Mouse (Mus musculus): Measurements from ENCODE around the gene Atp2c1. TPM values are rescaled to one million over a fixed set of nuclear protein-coding genes. Genes with fewer than 3 reads are reported as not detected.
A peak's percentile ranks its signal among the peaks of the same experiment; 100 is the strongest.

Gene Atp2c1
- polyA plus RNA-seq, 1 experiment from 2014 or later = 56.0 TPM

DNA sequence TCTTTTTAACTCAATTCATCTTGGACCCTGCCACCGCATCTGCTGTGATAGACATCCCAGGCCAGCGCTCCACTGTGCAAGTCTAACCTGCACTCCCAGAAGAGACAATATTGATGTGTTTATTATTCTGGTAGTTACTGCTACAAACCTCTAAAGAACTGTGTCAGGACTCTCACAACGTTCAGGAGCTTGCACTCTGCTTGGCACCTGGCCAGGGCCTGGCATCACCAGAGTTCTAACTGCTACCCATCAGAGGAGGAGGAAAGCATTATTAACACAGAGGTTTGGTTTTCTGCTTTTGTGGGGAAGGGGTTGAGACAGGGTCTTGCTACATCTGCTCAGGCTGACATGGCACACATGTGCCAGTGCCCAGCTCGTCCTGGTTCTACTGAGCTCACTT, 45.0 kb downstream of the Atp2c1 start:
- TF ChIP-seq CTCF (IDR thresholded peaks at IDR 0.05; ENCODE audit: low read depth) = no peak
- 72% methylated on average over 4 of the region's 4 CpGs for WGBS
- H3K9me3 ChIP-seq (replicated peaks; ENCODE audit: low read length) = no peaks in the 10 kb centered on the region
- H3K4me1 ChIP-seq (replicated peaks; ENCODE audit: insufficient read depth, low read length) = 0 out of 2 replicates have a peak, but pooled peaks cover 2% of the 10 kb centered on the region
- no peak overlapping the region for H3K4me2 ChIP-seq (ENCODE audit: low read length)
- no peaks in the 10 kb centered on the region for H3K27me3 ChIP-seq (ENCODE audit: insufficient read depth, low read length)
- H3K36me3 ChIP-seq (ENCODE audit: insufficient read depth, low read length) = no peaks in the 10 kb centered on the region
- H3K4me3 ChIP-seq (replicated peaks; ENCODE audit: low read depth, low read length) = no peak overlapping the region
- ATAC-seq (replicated peaks; ENCODE audit: low FRiP score, low read depth) = no peak
- no peak for DNase-seq (ENCODE audit: low spot score)
- no peak overlapping the region for H3K27ac ChIP-seq
- H3K9ac ChIP-seq (ENCODE audit: low read depth, low read length) = no peak overlapping the region

DNA sequence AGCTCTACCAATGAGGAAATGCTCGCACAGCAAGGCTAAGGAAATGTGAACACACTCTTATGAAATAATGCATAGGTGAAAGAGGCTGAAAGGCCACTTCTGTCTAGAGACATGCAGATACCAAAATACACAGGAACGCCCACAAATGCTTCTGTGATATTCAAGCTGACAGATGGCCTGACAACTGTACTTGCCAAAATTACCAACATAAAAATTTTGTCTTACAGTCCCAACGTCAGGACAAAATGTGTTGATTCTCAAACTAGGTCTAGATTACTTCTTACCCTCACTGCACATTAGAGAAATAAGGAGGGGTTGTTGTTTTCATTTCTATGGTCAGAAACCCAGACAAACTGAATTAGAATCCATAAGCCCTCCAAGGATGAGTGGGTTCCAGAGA, 51.0 kb downstream of the Atp2c1 start:
- no peak for DNase-seq (ENCODE audit: low spot score)
- TF ChIP-seq CTCF (IDR thresholded peaks at IDR 0.05; ENCODE audit: low read depth) = no peak
- ATAC-seq (replicated peaks; ENCODE audit: low FRiP score, low read depth) = no peak
- Histone ChIP-seq H3K4me3 (replicated peaks; ENCODE audit: low read depth, low read length) (no peak overlapping the region), H3K9ac (ENCODE audit: low read depth, low read length) (no peak overlapping the region), H3K4me1 (replicated peaks; ENCODE audit: insufficient read depth, low read length) (no peaks in the 10 kb centered on the region), H3K27me3 (ENCODE audit: insufficient read depth, low read length) (no peaks in the 10 kb centered on the region), H3K4me2 (ENCODE audit: low read length) (no peak overlapping the region), H3K9me3 (replicated peaks; ENCODE audit: low read length) (no peaks in the 10 kb centered on the region), H3K36me3 (ENCODE audit: insufficient read depth, low read length) (0 out of 2 replicates have a peak, but pooled peaks cover 2% of the 10 kb centered on the region), H3K27ac (no peak overlapping the region)
- WGBS = 75% methylated on average over 3 of the region's 3 CpGs

DNA sequence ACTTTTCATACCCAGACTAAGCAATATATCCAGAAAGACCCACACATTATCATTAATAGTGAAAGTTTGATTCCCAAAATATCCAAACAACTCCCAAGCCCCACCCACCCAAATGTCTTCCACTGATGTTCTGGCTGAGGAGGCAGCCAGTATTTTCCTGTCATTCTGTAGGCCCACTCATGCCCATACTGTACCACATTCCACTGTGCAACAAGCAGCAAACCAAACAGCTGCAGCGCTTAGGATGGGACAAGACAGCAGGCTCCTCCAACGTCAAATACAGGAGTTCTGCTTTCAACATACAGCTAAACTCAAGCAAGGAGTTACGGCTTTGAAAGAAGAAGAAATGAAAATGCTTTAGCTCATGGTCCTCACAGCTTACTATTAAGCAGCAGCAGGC, 52.2 kb downstream of the Atp2c1 start:
- DNase-seq (ENCODE audit: low spot score) (no peak), ATAC-seq (replicated peaks; ENCODE audit: low FRiP score, low read depth) (no peak)
- Histone ChIP-seq H3K9me3 (replicated peaks; ENCODE audit: low read length) (no peaks in the 10 kb centered on the region), H3K4me3 (replicated peaks; ENCODE audit: low read depth, low read length) (no peak overlapping the region), H3K36me3 (ENCODE audit: insufficient read depth, low read length) (0 out of 2 replicates have a peak, but pooled peaks cover 2% of the 10 kb centered on the region), H3K27me3 (ENCODE audit: insufficient read depth, low read length) (no peaks in the 10 kb centered on the region), H3K4me1 (replicated peaks; ENCODE audit: insufficient read depth, low read length) (no peaks in the 10 kb centered on the region), H3K9ac (ENCODE audit: low read depth, low read length) (no peak overlapping the region), H3K4me2 (ENCODE audit: low read length) (no peak overlapping the region), H3K27ac (no peak overlapping the region)
- WGBS = 75% methylated on average over 3 of the region's 3 CpGs
- TF ChIP-seq CTCF (IDR thresholded peaks at IDR 0.05; ENCODE audit: low read depth) = no peak

DNA sequence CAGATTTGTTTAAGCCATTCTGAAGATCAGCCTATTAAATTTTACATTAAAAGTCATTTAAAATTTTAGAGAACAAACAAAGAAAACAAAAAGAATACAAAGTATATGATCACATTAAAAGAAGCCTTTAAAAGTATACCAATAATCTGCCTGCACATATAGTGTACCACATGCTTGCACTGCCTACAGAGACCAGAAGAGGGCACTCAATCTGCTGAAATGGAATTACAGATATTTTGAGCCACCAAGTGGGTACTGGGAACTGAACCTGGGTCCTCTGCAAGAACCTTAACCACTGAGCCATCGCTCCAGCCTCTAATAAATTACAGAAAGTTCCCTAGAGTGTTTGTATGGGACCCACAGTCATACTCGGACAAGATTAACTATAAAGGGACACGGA, 59.3 kb downstream of the Atp2c1 start:
- TF ChIP-seq CTCF (IDR thresholded peaks at IDR 0.05; ENCODE audit: low read depth) = peak; percentile 39; the same call in 1 of the 2 replicates
- DNase-seq (ENCODE audit: low spot score) (no peak), ATAC-seq (replicated peaks; ENCODE audit: low FRiP score, low read depth) (no peak)
- H3K36me3 ChIP-seq (ENCODE audit: insufficient read depth, low read length) = peaks cover 16% of the 10 kb centered on the region; the same call in 1 of the 2 replicates
- no peaks in the 10 kb centered on the region for H3K4me1 ChIP-seq (replicated peaks; ENCODE audit: insufficient read depth, low read length)
- H3K9ac ChIP-seq (ENCODE audit: low read depth, low read length) = no peak overlapping the region
- no peak overlapping the region for H3K4me3 ChIP-seq (replicated peaks; ENCODE audit: low read depth, low read length)
- no peaks in the 10 kb centered on the region for H3K9me3 ChIP-seq (replicated peaks; ENCODE audit: low read length)
- H3K4me2 ChIP-seq (ENCODE audit: low read length) = no peak overlapping the region
- 96% methylated on average over 3 of the region's 3 CpGs for WGBS
- no peaks in the 10 kb centered on the region for H3K27me3 ChIP-seq (ENCODE audit: insufficient read depth, low read length)
- no peak overlapping the region for H3K27ac ChIP-seq

DNA sequence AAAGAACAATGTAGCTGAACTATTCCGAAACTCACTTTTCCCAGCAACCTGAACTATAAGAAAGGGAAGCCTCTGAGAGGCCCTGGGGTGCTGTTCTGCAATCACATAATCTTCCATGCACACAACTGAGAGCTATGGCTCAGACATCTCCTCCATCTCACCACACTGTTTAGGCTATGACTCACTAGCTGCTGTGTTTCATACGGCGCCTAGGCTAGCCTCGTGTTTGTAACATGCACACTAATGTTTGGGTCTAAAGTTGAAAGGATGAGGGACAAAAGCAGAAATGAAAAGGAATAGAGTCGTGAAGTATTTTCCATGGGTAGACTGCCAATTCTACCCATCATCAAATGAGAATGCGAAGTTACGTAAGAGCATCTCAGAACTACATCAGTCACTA, 65.6 kb downstream of the Atp2c1 start:
- no peaks in the 10 kb centered on the region for H3K4me1 ChIP-seq (replicated peaks; ENCODE audit: insufficient read depth, low read length)
- ATAC-seq (replicated peaks; ENCODE audit: low FRiP score, low read depth) = no peak
- no peak overlapping the region for H3K27ac ChIP-seq
- H3K27me3 ChIP-seq (ENCODE audit: insufficient read depth, low read length) = no peaks in the 10 kb centered on the region
- H3K9me3 ChIP-seq (replicated peaks; ENCODE audit: low read length) = no peaks in the 10 kb centered on the region
- peaks cover 25% of the 10 kb centered on the region; the same call in 1 of the 2 replicates for H3K36me3 ChIP-seq (ENCODE audit: insufficient read depth, low read length)
- no peak overlapping the region for H3K9ac ChIP-seq (ENCODE audit: low read depth, low read length)
- no peak for DNase-seq (ENCODE audit: low spot score)
- 92% methylated on average over 7 of the region's 7 CpGs for WGBS
- H3K4me3 ChIP-seq (replicated peaks; ENCODE audit: low read depth, low read length) = no peak overlapping the region
- H3K4me2 ChIP-seq (ENCODE audit: low read length) = no peak overlapping the region
- TF ChIP-seq CTCF (IDR thresholded peaks at IDR 0.05; ENCODE audit: low read depth) = no peak

DNA sequence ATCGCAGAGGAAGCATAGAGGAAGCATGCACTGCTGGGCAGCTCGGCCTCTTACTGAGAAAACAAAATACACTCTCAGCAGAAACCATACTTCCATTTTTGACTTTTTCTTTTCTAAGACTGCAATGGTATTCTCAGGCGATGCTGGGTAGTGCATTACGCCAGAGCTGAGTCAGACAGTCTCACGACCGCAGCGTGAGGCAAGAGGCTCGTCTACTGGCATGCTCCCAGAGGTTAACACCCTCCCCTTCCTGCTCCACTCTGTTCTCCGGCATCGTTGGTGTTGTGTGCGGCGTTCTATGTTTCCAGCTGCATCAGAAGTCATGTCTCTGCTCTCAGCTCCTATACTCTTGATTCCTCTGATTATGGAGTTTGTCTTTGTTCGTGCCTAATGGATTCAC, 68.1 kb downstream of the Atp2c1 start:
- no peak for TF ChIP-seq CTCF (IDR thresholded peaks at IDR 0.05; ENCODE audit: low read depth)
- Histone ChIP-seq H3K9me3 (replicated peaks; ENCODE audit: low read length) (no peaks in the 10 kb centered on the region), H3K27ac (no peak overlapping the region), H3K36me3 (ENCODE audit: insufficient read depth, low read length) (peaks cover 22% of the 10 kb centered on the region; the same call in 1 of the 2 replicates), H3K4me3 (replicated peaks; ENCODE audit: low read depth, low read length) (no peak overlapping the region), H3K27me3 (ENCODE audit: insufficient read depth, low read length) (no peaks in the 10 kb centered on the region), H3K4me2 (ENCODE audit: low read length) (no peak overlapping the region), H3K4me1 (replicated peaks; ENCODE audit: insufficient read depth, low read length) (no peaks in the 10 kb centered on the region), H3K9ac (ENCODE audit: low read depth, low read length) (no peak overlapping the region)
- 83% methylated on average over 13 of the region's 13 CpGs for WGBS
- DNase-seq (ENCODE audit: low spot score) (no peak), ATAC-seq (replicated peaks; ENCODE audit: low FRiP score, low read depth) (no peak)

DNA sequence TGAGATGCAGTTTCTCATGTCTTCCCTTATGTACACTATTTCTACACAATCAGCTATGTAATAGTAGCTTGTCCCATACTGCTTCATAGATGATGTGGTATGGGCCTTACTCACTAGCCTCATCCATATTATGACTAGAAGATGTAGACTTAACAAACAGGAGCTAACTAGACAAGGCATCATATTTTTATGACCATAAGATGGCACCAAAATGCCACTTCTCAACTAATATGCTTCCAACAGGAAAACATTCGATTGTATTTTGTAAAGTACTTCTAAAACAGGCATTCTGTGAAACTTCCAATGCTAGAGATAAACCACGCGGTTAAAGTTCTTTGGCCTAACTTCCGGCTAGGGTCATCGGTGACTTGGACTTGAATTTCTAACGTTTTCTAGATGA, 118.6 kb downstream of the Atp2c1 start:
- Histone ChIP-seq H3K27me3 (ENCODE audit: insufficient read depth, low read length) (no peaks in the 10 kb centered on the region), H3K9ac (ENCODE audit: low read depth, low read length) (no peak overlapping the region), H3K9me3 (replicated peaks; ENCODE audit: low read length) (no peaks in the 10 kb centered on the region), H3K4me2 (ENCODE audit: low read length) (no peak overlapping the region), H3K4me1 (replicated peaks; ENCODE audit: insufficient read depth, low read length) (no peaks in the 10 kb centered on the region), H3K4me3 (replicated peaks; ENCODE audit: low read depth, low read length) (no peak overlapping the region), H3K36me3 (ENCODE audit: insufficient read depth, low read length) (peaks cover 21% of the 10 kb centered on the region; the same call in 1 of the 2 replicates), H3K27ac (no peak overlapping the region)
- 92% methylated on average over 6 of the region's 6 CpGs for WGBS
- TF ChIP-seq CTCF (IDR thresholded peaks at IDR 0.05; ENCODE audit: low read depth) = 0 out of 2 replicates have a peak, but pooled peaks have one; percentile 15
- DNase-seq (ENCODE audit: low spot score) = no peak
- ATAC-seq (replicated peaks; ENCODE audit: low FRiP score, low read depth) = no peak
